Mouse (Mus musculus) G1E (cell line): ENCODE measurements around the gene Adipor2.

Experiments used
- CTCF ChIP-seq: IDR thresholded peaks from 2 replicates; pipeline ENCODE4 v1.5.1; 2012; ENCODE audit warnings: low read depth, low read length, inconsistent platforms, mixed read lengths
- GATA1 ChIP-seq: IDR thresholded peaks from 2 replicates; pipeline ENCODE4 v1.6.1; 2012; ENCODE audit warnings: borderline replicate concordance, low read length, inconsistent platforms, mixed read lengths

DNA sequence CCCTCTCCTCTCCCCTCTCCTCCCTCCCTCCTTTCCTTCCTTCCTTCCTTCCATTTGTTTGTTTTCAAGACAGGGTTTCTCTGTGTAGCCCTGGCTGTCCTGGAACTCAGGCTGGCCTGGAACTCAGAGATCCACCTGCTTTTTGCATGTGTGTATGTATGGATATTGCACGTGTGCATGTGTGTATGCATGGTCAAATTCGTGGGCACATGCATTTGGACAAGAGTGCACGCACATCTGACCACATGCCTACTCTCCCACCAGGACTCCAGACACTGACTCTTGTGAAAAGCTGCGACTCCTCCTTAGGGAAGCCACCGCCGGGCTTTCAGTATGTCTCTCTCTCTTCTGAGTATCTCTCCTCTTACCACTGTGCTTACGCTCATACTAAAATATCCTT, 317 bp upstream of the Adipor2 start:
- TF ChIP-seq CTCF (no peak), GATA1 (no peak)
